Mouse (Mus musculus) lung, postnatal 0 days (tissue): Measurements from ENCODE around the gene Eef2k. TPM values are rescaled to one million over a fixed set of nuclear protein-coding genes. Genes with fewer than 3 reads are reported as not detected.

Experiments used
- ATAC-seq: fragments of 200-750 bp; cut with Nextera tagmentation; 2 replicates; pipeline ENCODE4 v1.8.0; 2017; ENCODE audit warnings: moderate library complexity
- DNase-seq: peaks from one replicate; pipeline ENCODE4 v3.0.0-alpha.2; 2016; ENCODE audit warnings: low spot score
- H3K27ac ChIP-seq: fragments of 300-500 bp; sonication (generic); 2 replicates; pipeline ENCODE4 v1.5.1; 2014; ENCODE audit warnings: antibody characterized with exemption, mild to moderate bottlenecking, low read length, mixed read lengths
- H3K27me3 ChIP-seq: fragments of 300-500 bp; sonication (generic); replicated peaks from 2 replicates; pipeline ENCODE4 v1.6.1; 2014; ENCODE audit warnings: low read length, mixed read lengths; ENCODE audit not compliant: insufficient read depth
- H3K36me3 ChIP-seq: fragments of 300-500 bp; sonication (generic); 2 replicates; pipeline ENCODE4 v1.6.1; 2014; ENCODE audit warnings: low read length, mixed read lengths; ENCODE audit not compliant: insufficient read depth
- H3K4me1 ChIP-seq: fragments of 300-500 bp; sonication (generic); 2 replicates; pipeline ENCODE4 v1.6.1; 2014; ENCODE audit warnings: antibody characterized with exemption, low read depth, low read length, mixed read lengths; ENCODE audit not compliant: insufficient read depth
- H3K4me2 ChIP-seq: fragments of 300-500 bp; sonication (generic); replicated peaks from 2 replicates; pipeline ENCODE4 v1.6.1; 2014; ENCODE audit warnings: low read depth, mild to moderate bottlenecking, low read length, moderate library complexity, mixed read lengths
- H3K4me3 ChIP-seq: fragments of 300-500 bp; sonication (generic); 2 replicates; pipeline ENCODE4 v1.5.1; 2014; ENCODE audit warnings: low read depth, low read length
- H3K9ac ChIP-seq: fragments of 300-500 bp; sonication (generic); replicated peaks from 2 replicates; pipeline ENCODE4 v1.6.1; 2014; ENCODE audit warnings: low read depth, mild to moderate bottlenecking
- H3K9me3 ChIP-seq: fragments of 300-500 bp; sonication (generic); 2 replicates; pipeline ENCODE4 v1.6.1; 2016; ENCODE audit warnings: low read length, mixed read lengths
- CTCF ChIP-seq: IDR thresholded peaks from 2 replicates; pipeline ENCODE4 v1.5.1; 2016; ENCODE audit warnings: antibody characterized with exemption, mild to moderate bottlenecking
- EP300 ChIP-seq: IDR thresholded peaks from 2 replicates; pipeline ENCODE4 v1.6.1; 2016; ENCODE audit warnings: antibody characterized with exemption, mild to moderate bottlenecking, control low read depth
- WGBS: fragments of 180-500 bp; shearing (Covaris S2); extraction: QIAGEN DNeasy Blood & Tissue Kit; methylation state at CpG from one replicate; pipeline ENCODE4 v1.1.7; 2014; 5-methylcytosine and 5-hydroxymethylcytosine counted together
- polyA plus RNA-seq: library from polyadenylated mRNA; unstranded; fragments of >200 nt; fragmentation: Nextera tagmentation; extraction: Ambion mirVana; gene quantifications from 2 replicates; pipeline ENCODE4 v1.2.1, GENCODE M21; 2015

The Eef2k gene
- 16.0 and 16.8 TPM in 2 replicates for polyA plus RNA-seq

GRCm38 (mm10) chr7:120842345-120843036 is at the start of gene Eef2k:
Gene Eef2k, plus strand, starts transcription at chr7:120842831.
- no peaks in the 10 kb centered on the region for H3K9me3 ChIP-seq
- peak within 1 kb of the TSS; percentile 65 for H3K4me3 ChIP-seq
- H3K36me3 ChIP-seq, result no peaks in the 10 kb centered on the region
- ATAC-seq (peak; percentile 95), DNase-seq (peak; percentile 91)
- peak within 1 kb of the TSS; percentile 97 for H3K4me2 ChIP-seq
- H3K27me3 ChIP-seq, result no peaks in the 10 kb centered on the region
- WGBS, result 3% methylated on average over 33 of the region's 35 CpGs
- peak within 1 kb of the TSS; percentile 65 for H3K9ac ChIP-seq
- peaks cover 13% of the 10 kb centered on the region; the same call in 1 of the 2 replicates for H3K4me1 ChIP-seq
- TF ChIP-seq CTCF (peak; percentile 50), EP300 (no peak)
- peak within 1 kb of the TSS; percentile 90 for H3K27ac ChIP-seq

- no peak for ATAC-seq
Measured at GRCm38 (mm10) chr7:120795544-120795943, 47.1 kb upstream of the Eef2k start.

GRCm38 (mm10) chr7:120796369-120796768 is 46.3 kb upstream of the Eef2k start:
- H3K4me1 ChIP-seq, result no peaks in the 10 kb centered on the region
- no peak for DNase-seq
- H3K27me3 ChIP-seq, result no peaks in the 10 kb centered on the region
- H3K9ac ChIP-seq, result no peak overlapping the region
- H3K27ac ChIP-seq, result no peak overlapping the region
- no peaks in the 10 kb centered on the region for H3K9me3 ChIP-seq
- H3K4me3 ChIP-seq, result no peak overlapping the region
- WGBS, result 75% methylated on average over 3 of the region's 3 CpGs
- no peak for ATAC-seq
- TF ChIP-seq EP300 (no peak), CTCF (no peak)
- H3K36me3 ChIP-seq, result no peaks in the 10 kb centered on the region
- H3K4me2 ChIP-seq, result no peak overlapping the region

More at GRCm38 (mm10) chr7:120795544-120795943, 47.1 kb upstream of the Eef2k start:
- no peak overlapping the region for H3K4me2 ChIP-seq
- H3K36me3 ChIP-seq, result no peaks in the 10 kb centered on the region
- H3K9ac ChIP-seq, result no peak overlapping the region
- no peak overlapping the region for H3K4me3 ChIP-seq
- 60% methylated on average over 4 of the region's 4 CpGs for WGBS
- no peaks in the 10 kb centered on the region for H3K4me1 ChIP-seq
- H3K9me3 ChIP-seq, result no peaks in the 10 kb centered on the region
- no peak for DNase-seq
- TF ChIP-seq CTCF (no peak), EP300 (no peak)
- H3K27ac ChIP-seq, result no peak overlapping the region
- no peaks in the 10 kb centered on the region for H3K27me3 ChIP-seq

- TF ChIP-seq EP300, result no peak
- TF ChIP-seq CTCF, result no peak
- no peak for ATAC-seq
- H3K27ac ChIP-seq, result no peak overlapping the region
- no peaks in the 10 kb centered on the region for H3K27me3 ChIP-seq
- H3K4me3 ChIP-seq, result no peak overlapping the region
- 85% methylated on average over 2 of the region's 2 CpGs for WGBS
- H3K9me3 ChIP-seq, result no peaks in the 10 kb centered on the region
- no peak overlapping the region for H3K4me2 ChIP-seq
- H3K4me1 ChIP-seq, result no peaks in the 10 kb centered on the region
- H3K36me3 ChIP-seq, result no peaks in the 10 kb centered on the region
- no peak overlapping the region for H3K9ac ChIP-seq
- DNase-seq, result no peak
Measured at GRCm38 (mm10) chr7:120803268-120803667, 39.4 kb upstream of the Eef2k start.

GRCm38 (mm10) chr7:120809705-120810104 is 32.9 kb upstream of the Eef2k start:
- Histone ChIP-seq H3K27ac (no peak overlapping the region), H3K9ac (no peak overlapping the region), H3K4me3 (no peak overlapping the region), H3K27me3 (no peaks in the 10 kb centered on the region), H3K4me2 (peak overlapping the region; percentile 38), H3K9me3 (no peaks in the 10 kb centered on the region), H3K4me1 (no peaks in the 10 kb centered on the region), H3K36me3 (no peaks in the 10 kb centered on the region)
- 5% methylated on average over 18 of the region's 27 CpGs for WGBS
- ATAC-seq (peak; percentile 47), DNase-seq (no peak)
- TF ChIP-seq CTCF, result no peak

- Histone ChIP-seq H3K27me3 (no peaks in the 10 kb centered on the region), H3K9ac (no peak within 1 kb of the TSS), H3K27ac (no peak within 1 kb of the TSS), H3K4me1 (no peaks in the 10 kb centered on the region), H3K36me3 (no peaks in the 10 kb centered on the region), H3K4me3 (no peak within 1 kb of the TSS), H3K9me3 (no peaks in the 10 kb centered on the region), H3K4me2 (no peak within 1 kb of the TSS)
- DNase-seq (no peak), ATAC-seq (no peak)
- TF ChIP-seq EP300, result no peak
- TF ChIP-seq CTCF, result no peak
- WGBS, result 69% methylated on average over 6 of the region's 6 CpGs
Measured at GRCm38 (mm10) chr7:120811834-120812415, 30.7 kb upstream of the Eef2k start, which contains the start of gene Gm5737. Gene Gm5737, plus strand, starts transcription at chr7:120812365.
